Mouse (Mus musculus): Measurements from ENCODE around the gene Mgp. TPM values are rescaled to one million over a fixed set of nuclear protein-coding genes. Genes with fewer than 3 reads are reported as not detected.

Mgp gene
- polyA plus RNA-seq, 1 experiment, result 3,073 TPM

GRCm38 (mm10) chr6:136857186-136857872 is 18.3 kb downstream of the Mgp start, which contains the start of gene Art4:
Art4 (minus strand) TSS chr6:136857733.
- peak; percentile 23 for DNase-seq
- TF ChIP-seq CTCF (IDR thresholded peaks at IDR 0.05; ENCODE audit: insufficient read depth, low read length) (no peak), POLR2A (IDR thresholded peaks at IDR 0.05; ENCODE audit: borderline replicate concordance, extremely low read depth, low read depth, low read length) (peak; percentile 30; the same call in 1 of the 2 replicates)
- Histone ChIP-seq H3K4me3 (replicated peaks; ENCODE audit: extremely low read depth, low read depth, low read length) (peak within 1 kb of the TSS; percentile 59), H3K4me1 (ENCODE audit: control insufficient read depth, insufficient read depth, low read length) (peaks cover 8% of the 10 kb centered on the region)
- WGBS, result 19% methylated on average over 18 of the region's 18 CpGs

GRCm38 (mm10) chr6:136856071-136856636 is 19.5 kb downstream of the Mgp start:
- H3K4me1 ChIP-seq (ENCODE audit: control insufficient read depth, insufficient read depth, low read length), result peaks cover 8% of the 10 kb centered on the region
- no peak for DNase-seq
- 39% methylated on average over 14 of the region's 14 CpGs for WGBS
- TF ChIP-seq POLR2A (IDR thresholded peaks at IDR 0.05; ENCODE audit: borderline replicate concordance, extremely low read depth, low read depth, low read length) (no peak), CTCF (IDR thresholded peaks at IDR 0.05; ENCODE audit: insufficient read depth, low read length) (no peak)
- peak overlapping the region; percentile 48 for H3K4me3 ChIP-seq (replicated peaks; ENCODE audit: extremely low read depth, low read depth, low read length)

GRCm38 (mm10) chr6:136855183-136855582 is 20.4 kb downstream of the Mgp start:
- WGBS, result 58% methylated on average over 2 of the region's 2 CpGs
- Histone ChIP-seq H3K4me1 (ENCODE audit: control insufficient read depth, insufficient read depth, low read length) (peaks cover 8% of the 10 kb centered on the region), H3K4me3 (replicated peaks; ENCODE audit: extremely low read depth, low read depth, low read length) (no peak overlapping the region)
- no peak for DNase-seq
- TF ChIP-seq CTCF (IDR thresholded peaks at IDR 0.05; ENCODE audit: insufficient read depth, low read length) (no peak), POLR2A (IDR thresholded peaks at IDR 0.05; ENCODE audit: borderline replicate concordance, extremely low read depth, low read depth, low read length) (no peak)

- no peak for DNase-seq
- peaks cover 8% of the 10 kb centered on the region for H3K4me1 ChIP-seq (ENCODE audit: control insufficient read depth, insufficient read depth, low read length)
- 74% methylated on average over 11 of the region's 11 CpGs for WGBS
- TF ChIP-seq POLR2A (IDR thresholded peaks at IDR 0.05; ENCODE audit: borderline replicate concordance, extremely low read depth, low read depth, low read length) (no peak), CTCF (IDR thresholded peaks at IDR 0.05; ENCODE audit: insufficient read depth, low read length) (no peak)
- no peak overlapping the region for H3K4me3 ChIP-seq (replicated peaks; ENCODE audit: extremely low read depth, low read depth, low read length)
Measured at GRCm38 (mm10) chr6:136854361-136854781, 21.3 kb downstream of the Mgp start.

GRCm38 (mm10) chr6:136852762-136853161 is 22.9 kb downstream of the Mgp start:
- Histone ChIP-seq H3K4me1 (ENCODE audit: control insufficient read depth, insufficient read depth, low read length) (peaks cover 5% of the 10 kb centered on the region), H3K4me3 (replicated peaks; ENCODE audit: extremely low read depth, low read depth, low read length) (no peak overlapping the region)
- WGBS, result 55% methylated on average over 3 of the region's 3 CpGs
- TF ChIP-seq CTCF (IDR thresholded peaks at IDR 0.05; ENCODE audit: insufficient read depth, low read length) (no peak), POLR2A (IDR thresholded peaks at IDR 0.05; ENCODE audit: borderline replicate concordance, extremely low read depth, low read depth, low read length) (no peak)
- DNase-seq, result no peak

GRCm38 (mm10) chr6:136852348-136852747 is 23.3 kb downstream of the Mgp start:
- Histone ChIP-seq H3K4me1 (ENCODE audit: control insufficient read depth, insufficient read depth, low read length) (peaks cover under 1% of the 10 kb centered on the region), H3K4me3 (replicated peaks; ENCODE audit: extremely low read depth, low read depth, low read length) (no peak overlapping the region)
- TF ChIP-seq POLR2A (IDR thresholded peaks at IDR 0.05; ENCODE audit: borderline replicate concordance, extremely low read depth, low read depth, low read length), result no peak
- no peak for TF ChIP-seq CTCF (IDR thresholded peaks at IDR 0.05; ENCODE audit: insufficient read depth, low read length)
- no peak for DNase-seq
- WGBS, result 77% methylated on average over 4 of the region's 4 CpGs

GRCm38 (mm10) chr6:136850267-136850666 is 25.4 kb downstream of the Mgp start:
- Histone ChIP-seq H3K4me1 (ENCODE audit: control insufficient read depth, insufficient read depth, low read length) (no peaks in the 10 kb centered on the region; the same call in 1 of the 2 replicates), H3K4me3 (replicated peaks; ENCODE audit: extremely low read depth, low read depth, low read length) (no peak overlapping the region)
- 50% methylated on average over 6 of the region's 6 CpGs for WGBS
- TF ChIP-seq POLR2A (IDR thresholded peaks at IDR 0.05; ENCODE audit: borderline replicate concordance, extremely low read depth, low read depth, low read length) (no peak), CTCF (IDR thresholded peaks at IDR 0.05; ENCODE audit: insufficient read depth, low read length) (no peak)
- DNase-seq, result no peak

GRCm38 (mm10) chr6:136848971-136849370 is 26.7 kb downstream of the Mgp start:
- H3K4me3 ChIP-seq (replicated peaks; ENCODE audit: extremely low read depth, low read depth, low read length), result no peak overlapping the region
- no peaks in the 10 kb centered on the region; the same call in 1 of the 2 replicates for H3K4me1 ChIP-seq (ENCODE audit: control insufficient read depth, insufficient read depth, low read length)
- no peak for DNase-seq
- TF ChIP-seq CTCF (IDR thresholded peaks at IDR 0.05; ENCODE audit: insufficient read depth, low read length) (no peak), POLR2A (IDR thresholded peaks at IDR 0.05; ENCODE audit: borderline replicate concordance, extremely low read depth, low read depth, low read length) (no peak)
- WGBS, result 85% methylated on average over 5 of the region's 5 CpGs

GRCm38 (mm10) chr6:136848399-136848798 is 27.2 kb downstream of the Mgp start:
- H3K4me1 ChIP-seq (ENCODE audit: control insufficient read depth, insufficient read depth, low read length), result no peaks in the 10 kb centered on the region; the same call in 1 of the 2 replicates
- 85% methylated on average over 8 of the region's 8 CpGs for WGBS
- no peak for TF ChIP-seq POLR2A (IDR thresholded peaks at IDR 0.05; ENCODE audit: borderline replicate concordance, extremely low read depth, low read depth, low read length)
- no peak for TF ChIP-seq CTCF (IDR thresholded peaks at IDR 0.05; ENCODE audit: insufficient read depth, low read length)
- no peak overlapping the region for H3K4me3 ChIP-seq (replicated peaks; ENCODE audit: extremely low read depth, low read depth, low read length)
- no peak for DNase-seq

GRCm38 (mm10) chr6:136847790-136848189 is 27.8 kb downstream of the Mgp start:
- peak; percentile 50 for DNase-seq
- WGBS, result 7% methylated on average over 2 of the region's 2 CpGs
- TF ChIP-seq POLR2A (IDR thresholded peaks at IDR 0.05; ENCODE audit: borderline replicate concordance, extremely low read depth, low read depth, low read length) (no peak), CTCF (IDR thresholded peaks at IDR 0.05; ENCODE audit: insufficient read depth, low read length) (peak; percentile 68)

More at GRCm38 (mm10) chr6:136847790-136848189, 27.8 kb downstream of the Mgp start:
- Histone ChIP-seq H3K4me3 (replicated peaks; ENCODE audit: extremely low read depth, low read depth, low read length) (no peak overlapping the region), H3K4me1 (ENCODE audit: control insufficient read depth, insufficient read depth, low read length) (no peaks in the 10 kb centered on the region; the same call in 1 of the 2 replicates)
